Mouse (Mus musculus): ENCODE measurements around the gene Lrrc74a. TPM values are rescaled to one million over a fixed set of nuclear protein-coding genes. Genes with fewer than 3 reads are reported as not detected.
A peak's percentile ranks its signal among the peaks of the same experiment; 100 is the strongest.

Lrrc74a gene
- polyA plus RNA-seq, 1 experiment from 2014 or later: not detected

DNA sequence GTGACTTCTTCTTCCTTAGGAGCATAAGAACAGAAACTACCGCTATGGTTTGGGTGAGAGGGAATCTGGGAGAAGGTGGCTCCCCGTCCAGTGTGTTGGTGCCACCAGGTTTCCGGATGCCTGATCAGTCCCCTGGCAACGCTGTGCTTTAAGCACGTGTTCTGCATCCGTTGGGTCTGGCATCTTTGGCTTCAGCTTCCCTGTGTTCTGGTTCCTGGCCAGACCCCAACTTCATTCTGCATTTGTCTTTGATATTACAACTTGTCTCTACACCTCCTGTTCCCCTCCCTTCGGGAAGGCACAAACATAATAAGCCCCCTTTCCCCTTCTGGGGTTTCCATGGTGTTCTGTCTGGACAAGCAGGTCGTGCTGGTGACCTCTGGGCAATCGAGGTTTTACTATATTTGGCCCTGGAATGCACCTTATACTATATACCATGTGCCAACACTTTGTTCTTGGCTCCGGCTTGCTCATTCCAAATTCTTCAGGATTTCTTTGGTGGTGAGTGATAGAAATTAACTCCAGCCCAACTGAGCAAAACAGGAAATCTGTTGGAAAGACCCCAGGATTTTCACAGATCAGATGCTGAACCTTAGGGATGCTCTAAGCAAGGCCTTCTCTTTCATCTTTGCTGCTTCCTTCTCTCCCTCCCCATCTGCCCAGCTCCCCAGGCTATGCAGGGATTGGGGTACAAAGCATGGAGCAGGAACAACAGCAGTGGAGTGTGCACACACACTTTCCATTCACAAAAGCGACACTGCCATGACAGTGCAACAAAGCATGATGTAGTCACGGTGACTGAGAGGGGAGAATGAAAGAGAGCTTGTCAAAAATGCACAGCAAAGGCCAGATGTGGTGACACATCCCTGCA is 52.2 kb downstream of the Lrrc74a start:
- no peak for ATAC-seq
- DNase-seq (ENCODE audit: low read depth, low spot score): no peak
- ChIA-PET CTCF (interaction anchor here (1.4 kb wide), 1 partner anchor 13 kb away, joined by 7 read pairs; no protein-coding TSS in a partner anchor), POLR2A (interaction anchor here (1.2 kb wide), 1 partner anchor 14 kb away, joined by 3 read pairs; no protein-coding TSS in a partner anchor)
- TF ChIP-seq CTCF (IDR thresholded peaks at IDR 0.05): no peak
- in situ Hi-C loops (cut with MboI; ENCODE audit: low pct_unique_long_range_greater_than_20kb): no loop called here
- no peaks in the 10 kb centered on the region for H3K27me3 ChIP-seq

- no peak for DNase-seq (ENCODE audit: low read depth, low spot score)
- ChIA-PET CTCF (interaction anchor here (1.4 kb wide), 1 partner anchor 12 kb away, joined by 7 read pairs; no protein-coding TSS in a partner anchor), POLR2A (interaction anchor here (1.2 kb wide), 1 partner anchor 13 kb away, joined by 3 read pairs; no protein-coding TSS in a partner anchor)
- H3K27me3 ChIP-seq: no peaks in the 10 kb centered on the region
- ATAC-seq: peak; percentile 61
- in situ Hi-C loops (cut with MboI; ENCODE audit: low pct_unique_long_range_greater_than_20kb): no loop called here
- TF ChIP-seq CTCF (IDR thresholded peaks at IDR 0.05): peak; percentile 24
Observed at GRCm38 (mm10) chr12:86787020-86787553, 52.9 kb downstream of the Lrrc74a start.

DNA sequence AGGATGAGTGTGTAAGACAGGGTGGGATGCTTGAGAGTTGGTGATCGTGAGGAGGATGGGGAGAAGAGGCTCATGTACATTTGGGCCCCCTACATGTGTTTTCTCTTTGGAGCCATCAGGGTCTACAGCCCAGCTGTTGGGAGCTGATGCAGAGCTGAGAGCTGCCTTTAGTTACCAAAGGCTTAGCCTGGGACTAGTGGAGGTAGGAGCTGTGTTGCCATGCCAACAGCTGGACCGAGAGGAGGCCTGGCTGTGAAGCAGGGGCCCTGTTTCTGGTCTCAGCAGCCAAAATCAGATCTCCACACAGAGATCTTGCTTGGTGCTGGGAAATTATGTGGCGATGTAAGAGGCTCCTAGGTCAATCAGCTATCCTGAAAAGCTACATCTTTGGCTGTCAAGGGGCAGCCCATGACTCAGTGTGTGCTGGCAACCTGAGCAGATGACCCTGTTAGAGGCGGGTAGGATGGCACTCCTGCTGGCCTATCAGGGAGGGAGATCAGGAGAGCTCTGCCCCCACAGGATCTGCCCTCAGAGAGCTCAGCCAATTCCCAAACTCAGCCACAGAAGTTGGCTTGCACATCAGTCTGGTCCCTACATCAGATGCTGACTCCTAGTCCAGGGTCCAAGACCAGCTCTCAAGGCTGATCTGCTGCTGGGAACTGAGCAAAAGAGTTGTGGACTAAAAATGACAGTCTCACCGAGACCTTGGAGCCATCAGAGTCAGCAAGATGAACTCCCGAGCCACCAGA is 56.1 kb downstream of the Lrrc74a start:
- in situ Hi-C loops (cut with MboI; ENCODE audit: low pct_unique_long_range_greater_than_20kb): no loop called here
- ChIA-PET POLR2A (interaction anchor here (0.8 to 1.0 kb wide), 2 partner anchors 20 to 101 kb away, joined by 3 read pairs; no protein-coding TSS in a partner anchor), CTCF (interaction anchor here (0.8 to 3.0 kb wide), 9 partner anchors 9 to 156 kb away, joined by 3 to 14 read pairs (median 3); no protein-coding TSS in a partner anchor)
- H3K27me3 ChIP-seq: no peaks in the 10 kb centered on the region
- no peak for TF ChIP-seq CTCF (IDR thresholded peaks at IDR 0.05)
- DNase-seq (ENCODE audit: low read depth, low spot score) (no peak), ATAC-seq (peak; percentile 60)

- H3K27me3 ChIP-seq: no peaks in the 10 kb centered on the region
- no peak for DNase-seq (ENCODE audit: low read depth, low spot score)
- ChIA-PET CTCF (interaction anchor here (1.3 to 3.0 kb wide), 6 partner anchors 8 to 133 kb away, joined by 3 to 14 read pairs (median 6); no protein-coding TSS in a partner anchor), POLR2A (interaction anchor here (1.0 kb wide), 1 partner anchor 21 kb away, joined by 3 read pairs; no protein-coding TSS in a partner anchor)
- ATAC-seq: peak; percentile 56
- in situ Hi-C loops (cut with MboI; ENCODE audit: low pct_unique_long_range_greater_than_20kb): no loop called here
- TF ChIP-seq CTCF (IDR thresholded peaks at IDR 0.05): no peak
Observed at GRCm38 (mm10) chr12:86790849-86791127, 56.6 kb downstream of the Lrrc74a start.

GRCm38 (mm10) chr12:86791987-86792386 is 57.8 kb downstream of the Lrrc74a start:
- no peaks in the 10 kb centered on the region for H3K27me3 ChIP-seq
- ATAC-seq: no peak
- in situ Hi-C loops (cut with MboI; ENCODE audit: low pct_unique_long_range_greater_than_20kb): no loop called here
- DNase-seq (ENCODE audit: low read depth, low spot score): no peak
- CTCF ChIA-PET: interaction anchor here (1.4 to 3.4 kb wide), 2 partner anchors 105 to 132 kb away, joined by 3 to 10 read pairs; no protein-coding TSS in a partner anchor
- TF ChIP-seq CTCF (IDR thresholded peaks at IDR 0.05): no peak
- POLR2A ChIA-PET: no interaction called here

GRCm38 (mm10) chr12:86793830-86794229 is 59.7 kb downstream of the Lrrc74a start:
- ChIA-PET POLR2A (interaction anchor here (1.0 kb wide), 1 partner anchor 103 kb away, joined by 4 read pairs; no protein-coding TSS in a partner anchor), CTCF (interaction anchor here (1.2 to 9.7 kb wide), 5 partner anchors 22 to 130 kb away, joined by 3 to 76 read pairs (median 5); no protein-coding TSS in a partner anchor)
- in situ Hi-C loops (cut with MboI; ENCODE audit: low pct_unique_long_range_greater_than_20kb): no loop called here
- ATAC-seq: peak; percentile 66
- no peaks in the 10 kb centered on the region for H3K27me3 ChIP-seq
- no peak for DNase-seq (ENCODE audit: low read depth, low spot score)
- no peak for TF ChIP-seq CTCF (IDR thresholded peaks at IDR 0.05)

DNA sequence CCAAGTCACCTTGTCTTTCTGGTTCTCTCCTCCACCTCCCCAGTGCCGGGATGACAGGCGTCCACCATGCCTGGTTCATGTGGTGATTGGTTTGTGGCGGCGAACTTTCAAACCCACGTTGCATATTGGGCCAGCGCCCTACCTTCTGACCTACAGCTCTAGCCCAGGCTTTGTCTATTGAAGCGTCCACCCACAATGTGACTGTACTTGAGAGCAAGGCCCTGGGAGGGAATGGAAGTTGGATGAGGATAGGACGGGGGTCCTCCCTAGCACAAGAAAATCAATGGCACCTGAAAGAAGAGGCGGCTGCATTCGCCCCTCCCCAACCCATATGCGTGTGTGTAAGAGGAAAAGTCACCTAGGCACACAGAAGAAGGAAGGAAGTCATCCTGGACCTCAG is 60.2 kb downstream of the Lrrc74a start:
- in situ Hi-C loops (cut with MboI; ENCODE audit: low pct_unique_long_range_greater_than_20kb): no loop called here
- POLR2A ChIA-PET: interaction anchor here (1.0 kb wide), 1 partner anchor 103 kb away, joined by 4 read pairs; no protein-coding TSS in a partner anchor
- TF ChIP-seq CTCF (IDR thresholded peaks at IDR 0.05): no peak
- no peaks in the 10 kb centered on the region for H3K27me3 ChIP-seq
- CTCF ChIA-PET: interaction anchor here (0.9 to 9.7 kb wide), 7 partner anchors 23 to 129 kb away, joined by 3 to 76 read pairs (median 3); no protein-coding TSS in a partner anchor
- no peak for ATAC-seq
- no peak for DNase-seq (ENCODE audit: low read depth, low spot score)

- TF ChIP-seq CTCF (IDR thresholded peaks at IDR 0.05): no peak
- ATAC-seq (peak; percentile 48), DNase-seq (ENCODE audit: low read depth, low spot score) (no peak)
- ChIA-PET POLR2A (interaction anchor here (1.0 to 1.1 kb wide), 2 partner anchors 87 to 110 kb away, joined by 5 to 8 read pairs; no protein-coding TSS in a partner anchor), CTCF (interaction anchor here (0.9 to 9.7 kb wide), 7 partner anchors 26 to 128 kb away, joined by 3 to 76 read pairs (median 5); no protein-coding TSS in a partner anchor)
- H3K27me3 ChIP-seq: no peaks in the 10 kb centered on the region
- in situ Hi-C loops (cut with MboI; ENCODE audit: low pct_unique_long_range_greater_than_20kb): loop anchor here (5.0 kb wide), 2 partner anchors 37 to 112 kb away; no protein-coding TSS in a partner anchor
Observed at GRCm38 (mm10) chr12:86795076-86795837, 61.1 kb downstream of the Lrrc74a start.

GRCm38 (mm10) chr12:86795838-86796232 is 61.7 kb downstream of the Lrrc74a start:
- DNase-seq (ENCODE audit: low read depth, low spot score) (no peak), ATAC-seq (peak; percentile 37)
- no peak for TF ChIP-seq CTCF (IDR thresholded peaks at IDR 0.05)
- CTCF ChIA-PET: interaction anchor here (0.7 to 9.7 kb wide), 15 partner anchors 16 to 128 kb away, joined by 3 to 76 read pairs (median 5); no protein-coding TSS in a partner anchor
- POLR2A ChIA-PET: interaction anchor here (0.9 to 1.1 kb wide), 3 partner anchors 87 to 109 kb away, joined by 3 to 8 read pairs (median 5); no protein-coding TSS in a partner anchor
- in situ Hi-C loops (cut with MboI; ENCODE audit: low pct_unique_long_range_greater_than_20kb): loop anchor here (5.0 kb wide), 2 partner anchors 36 to 111 kb away; no protein-coding TSS in a partner anchor
- H3K27me3 ChIP-seq: no peaks in the 10 kb centered on the region

Data from Patski (cell line).